Comparison of ENCODE assay signal across 15 mouse cellular contexts in the genomic region with DNA sequence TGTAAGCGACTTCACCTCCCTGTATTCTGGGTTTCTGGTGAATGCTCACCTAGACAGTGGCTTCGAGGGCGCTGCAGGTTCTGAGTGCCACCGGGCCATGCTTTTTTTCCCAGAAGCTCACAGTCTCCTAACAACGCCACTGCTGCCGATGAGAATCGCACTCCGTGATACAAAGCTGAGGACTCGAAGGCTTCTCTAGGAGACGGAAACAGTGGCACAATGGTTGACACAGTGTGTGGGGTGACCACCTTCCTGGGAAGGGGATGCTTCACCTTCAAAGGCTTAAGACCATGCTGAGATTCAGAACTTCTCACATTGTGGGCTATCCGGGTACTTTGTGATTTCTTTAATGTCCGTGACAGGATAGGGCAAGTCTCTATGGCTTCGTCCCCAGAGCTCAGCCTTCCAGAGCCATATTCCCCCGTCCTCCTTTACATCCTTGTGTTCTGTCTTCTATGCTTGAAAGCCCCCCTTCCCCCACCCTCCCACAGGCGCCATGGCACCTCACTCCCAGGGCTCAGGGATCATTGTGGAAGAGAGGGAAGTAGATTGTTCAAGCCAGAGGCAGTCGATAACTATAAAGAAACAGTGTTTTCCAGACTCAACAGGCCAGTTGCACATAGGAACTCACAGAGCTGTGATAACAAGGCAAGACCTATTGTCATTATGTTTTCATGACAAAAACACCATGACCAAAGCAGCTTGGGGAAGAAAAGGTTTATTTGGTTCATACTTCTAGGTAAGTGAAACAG.
"Had no signal": no experiment of that assay in that cellular context is flagged by ENCODE, and none has a peak within 500 bp of the region (broad histone marks: within the 10 kb centered on the region; RNA-seq: fewer than 3 reads in every experiment).

No protein-coding gene starts in this region.

- DNase-seq: heart, postnatal 10 days; heart, postnatal 14 days; heart, postnatal 36 days; heart, postnatal 4 days; kidney, adult 11 months; kidney, adult 18-20 months; kidney, adult 2 months; kidney, adult 8-10 months; kidney, adult 9 months; kidney, postnatal 14 days; kidney, postnatal 25 days; kidney, postnatal 36 days; kidney, postnatal 4 days; layer of hippocampus, adult 9-11 months; layer of hippocampus, postnatal 36 days had no signal
